In genomic region chr9:21286753-21287152, GRCm38 (mm10) we compare ENCODE assay signal across 7 mouse cellular contexts. TPM values are rescaled to one million over a fixed set of nuclear protein-coding genes. Genes with fewer than 3 reads are reported as not detected.
DNase-seq lines count a peak whose midpoint lies in the region; ATAC-seq lines count a peak whose summit lies in the region.

No protein-coding gene starts in this region.

- H3K4me1 ChIP-seq in forebrain, embryonic 14.5 days (ENCODE audit: control insufficient read depth, insufficient read depth, low read length), result peaks cover 24% of the 10 kb centered on the region
- peaks cover 28% of the 10 kb centered on the region for H3K4me1 ChIP-seq in liver, embryonic 16.5 days (ENCODE audit: control insufficient read depth, low read depth, low read length)

- DNase-seq in thymus, postnatal 25 days, result peak; percentile 13
- DNase-seq in thymus, postnatal 14 days, result no peak
- no peak for DNase-seq in forebrain, embryonic 14.5 days (ENCODE audit: low spot score)
- no peak for DNase-seq in right cerebral cortex, postnatal 10 days (ENCODE audit: low spot score in 2 of 2)
- no peak for DNase-seq in lung, postnatal 14 days
- no peak for DNase-seq in layer of hippocampus, postnatal 10 days (ENCODE audit: low spot score in 2 of 2)

- peaks cover 34% of the 10 kb centered on the region for H3K36me3 ChIP-seq in forebrain, embryonic 14.5 days (ENCODE audit: control insufficient read depth, insufficient read depth, low read length)
- peaks cover 35% of the 10 kb centered on the region for H3K36me3 ChIP-seq in liver, embryonic 16.5 days (ENCODE audit: control insufficient read depth, insufficient read depth)

- WGBS in forebrain, embryonic 14.5 days, result 74% methylated on average over 3 of the region's 3 CpGs
- WGBS in liver, embryonic 16.5 days (ENCODE audit: insufficient replicate concordance), result 14% methylated on average over 3 of the region's 3 CpGs

- peak overlapping the region; percentile 79 for H3K9ac ChIP-seq in forebrain, embryonic 14.5 days (ENCODE audit: low read length)
- peak overlapping the region; percentile 88 for H3K9ac ChIP-seq in liver, embryonic 16.5 days (ENCODE audit: low read depth, low read length)

- H3K4me3 ChIP-seq in forebrain, embryonic 14.5 days (ENCODE audit: low read depth, low read length), result peak overlapping the region; percentile 76
- H3K4me3 ChIP-seq in liver, embryonic 16.5 days (ENCODE audit: low read depth, low read length), result peak overlapping the region; percentile 77

- no peak overlapping the region for H3K27ac ChIP-seq in forebrain, embryonic 14.5 days (ENCODE audit: low read depth, low read length)
- H3K27ac ChIP-seq in liver, embryonic 16.5 days (ENCODE audit: low read length), result peak overlapping the region; percentile 94

- no peaks in the 10 kb centered on the region for H3K27me3 ChIP-seq in forebrain, embryonic 14.5 days (replicated peaks; ENCODE audit: control insufficient read depth, insufficient read depth, low read length)
- H3K27me3 ChIP-seq in liver, embryonic 16.5 days (ENCODE audit: control insufficient read depth, insufficient read depth, low read depth, low read length), result no peaks in the 10 kb centered on the region

- ATAC-seq in forebrain, embryonic 14.5 days, result no peak
- no peak for ATAC-seq in liver, embryonic 16.5 days (ENCODE audit: low read depth)

- no peaks in the 10 kb centered on the region for H3K9me3 ChIP-seq in forebrain, embryonic 14.5 days (replicated peaks; ENCODE audit: control insufficient read depth, low read length)
- H3K9me3 ChIP-seq in liver, embryonic 16.5 days (replicated peaks; ENCODE audit: control insufficient read depth, low read length), result no peaks in the 10 kb centered on the region

- peak overlapping the region; percentile 66 for H3K4me2 ChIP-seq in forebrain, embryonic 14.5 days (ENCODE audit: low read length)
- H3K4me2 ChIP-seq in liver, embryonic 16.5 days (ENCODE audit: low read depth, low read length), result peak overlapping the region; percentile 88

RNA-seq across cellular contexts. Expression of gene Kri1, which starts 1.0 kb away (rescaled TPM):
- polyA plus RNA-seq in forebrain, embryonic 14.5 days (2014; fragmentation: Nextera tagmentation; extraction: Ambion mirVana), result 9.8 and 14.6 TPM in 2 replicates
- polyA plus RNA-seq in liver, embryonic 16.5 days (2015; fragmentation: Nextera tagmentation; extraction: Ambion mirVana), result 5.5 and 8.1 TPM in 2 replicates
- total RNA-seq in layer of hippocampus, postnatal 10 days (2021), result 10 to 100 TPM; 37.7 to 39.2 TPM

RNA-seq across cellular contexts. Expression of gene Cdkn2d, which starts 4.5 kb away (rescaled TPM):
- polyA plus RNA-seq in forebrain, embryonic 14.5 days (2014; fragmentation: Nextera tagmentation; extraction: Ambion mirVana), result 101 and 107 TPM in 2 replicates
- polyA plus RNA-seq in liver, embryonic 16.5 days (2015; fragmentation: Nextera tagmentation; extraction: Ambion mirVana), result 120 and 128 TPM in 2 replicates
- 10 to 100 TPM; 66.7 to 69.5 TPM for total RNA-seq in layer of hippocampus, postnatal 10 days (2021)

RNA-seq across cellular contexts. Expression of gene Atg4d, which starts 21.7 kb away (rescaled TPM):
- polyA plus RNA-seq in forebrain, embryonic 14.5 days (2014; fragmentation: Nextera tagmentation; extraction: Ambion mirVana), result 45.7 and 53.1 TPM in 2 replicates
- polyA plus RNA-seq in liver, embryonic 16.5 days (2015; fragmentation: Nextera tagmentation; extraction: Ambion mirVana), result 90.4 and 95.3 TPM in 2 replicates
- total RNA-seq in layer of hippocampus, postnatal 10 days (2021), result 10 to 100 TPM; 28.8 to 29.4 TPM

RNA-seq across cellular contexts. Expression of gene Ap1m2, which starts 25.4 kb away (rescaled TPM):
- 0.91 and 1.4 TPM in 2 replicates for polyA plus RNA-seq in forebrain, embryonic 14.5 days (2014; fragmentation: Nextera tagmentation; extraction: Ambion mirVana)
- 0.08 and 1.1 TPM in 2 replicates for polyA plus RNA-seq in liver, embryonic 16.5 days (2015; fragmentation: Nextera tagmentation; extraction: Ambion mirVana)
- total RNA-seq in layer of hippocampus, postnatal 10 days (2021), result 1 to 10 TPM in 1 of 2 experiments, under 1 TPM in 1; 0.45 to 1.3 TPM

RNA-seq across cellular contexts. Expression of gene Slc44a2, which starts 33.7 kb away (rescaled TPM):
- polyA plus RNA-seq in forebrain, embryonic 14.5 days (2014; fragmentation: Nextera tagmentation; extraction: Ambion mirVana), result 52.0 and 61.0 TPM in 2 replicates
- 16.9 TPM in 2 replicates for polyA plus RNA-seq in liver, embryonic 16.5 days (2015; fragmentation: Nextera tagmentation; extraction: Ambion mirVana)
- total RNA-seq in layer of hippocampus, postnatal 10 days (2021), result 10 to 100 TPM; 62.2 to 63.6 TPM
